Mouse (Mus musculus): ENCODE data around the gene Cryzl2. TPM values are rescaled to one million over a fixed set of nuclear protein-coding genes. Genes with fewer than 3 reads are reported as not detected.
A peak's percentile ranks its signal among the peaks of the same experiment; 100 is the strongest.

Cryzl2 gene
- polyA plus RNA-seq, 1 experiment, result 13.8 TPM

DNA sequence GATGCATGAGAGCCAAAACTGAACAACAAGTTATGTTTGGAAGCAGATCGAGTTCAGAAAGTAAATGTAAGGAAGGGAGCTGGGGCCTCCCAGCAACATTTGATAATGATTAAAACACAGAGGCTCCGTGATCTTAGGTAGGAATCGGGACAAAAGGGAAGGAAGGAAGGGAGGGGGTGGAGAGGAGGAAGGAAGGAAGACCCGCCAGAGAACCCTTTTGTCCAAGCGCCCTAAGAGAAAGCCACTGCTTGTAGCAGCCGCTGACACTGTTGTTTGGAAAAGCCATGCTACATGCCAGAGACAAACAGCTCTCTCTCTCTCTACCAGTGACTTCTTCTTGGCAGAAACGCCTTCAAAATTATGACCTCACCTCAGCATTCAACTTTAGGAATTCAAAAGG, 40.5 kb upstream of the Cryzl2 start:
- H3K27ac ChIP-seq (ENCODE audit: insufficient read depth, low read length), result peak overlapping the region; percentile 94
- H3K4me3 ChIP-seq (ENCODE audit: insufficient read depth, low read length), result no peak overlapping the region
- no peak for TF ChIP-seq CTCF (IDR thresholded peaks at IDR 0.05; ENCODE audit: extremely low read depth, insufficient read depth, low read length)
- no peak for TF ChIP-seq POLR2A (IDR thresholded peaks at IDR 0.05; ENCODE audit: extremely low read depth, insufficient read depth, low read length)
- peaks cover 6% of the 10 kb centered on the region for H3K4me1 ChIP-seq (ENCODE audit: control insufficient read depth, insufficient read depth, low read length)

DNA sequence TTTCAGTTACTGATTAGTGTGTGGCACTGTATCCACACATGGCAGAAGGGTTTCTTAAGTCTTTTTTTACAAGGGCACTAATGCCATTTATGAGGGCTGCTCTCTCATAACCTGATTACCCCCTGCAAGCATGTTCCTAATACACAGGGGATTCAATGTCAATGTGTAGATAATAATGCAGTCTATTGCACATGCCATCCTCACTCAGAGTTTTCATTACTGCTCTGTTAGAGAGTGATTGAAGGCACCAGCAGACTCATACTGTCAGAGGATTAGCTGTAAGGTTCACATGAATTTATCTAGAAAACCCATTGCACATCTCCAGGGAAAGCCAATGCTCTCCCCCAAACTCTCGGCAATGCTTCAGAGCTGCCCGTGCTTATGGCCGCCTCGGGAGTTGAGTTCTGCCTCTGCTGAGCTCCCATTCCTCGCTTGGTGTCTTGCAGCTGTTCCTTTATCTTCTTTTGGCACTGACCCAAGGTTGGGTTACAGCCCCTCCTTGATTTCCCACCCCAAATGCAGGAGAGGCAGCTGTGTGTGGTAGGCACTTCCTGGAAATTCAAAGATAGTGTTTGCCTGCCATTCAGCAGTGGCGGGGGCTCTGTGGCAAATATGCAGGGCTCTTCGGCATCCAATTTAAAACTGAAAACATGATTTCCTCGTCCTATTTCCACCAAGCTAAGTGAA, 32.5 kb upstream of the Cryzl2 start:
- Histone ChIP-seq H3K4me1 (ENCODE audit: control insufficient read depth, insufficient read depth, low read length) (no peaks in the 10 kb centered on the region; the same call in 1 of the 2 replicates), H3K27ac (ENCODE audit: insufficient read depth, low read length) (no peak overlapping the region), H3K4me3 (ENCODE audit: insufficient read depth, low read length) (no peak overlapping the region)
- TF ChIP-seq POLR2A (IDR thresholded peaks at IDR 0.05; ENCODE audit: extremely low read depth, insufficient read depth, low read length), result no peak
- no peak for TF ChIP-seq CTCF (IDR thresholded peaks at IDR 0.05; ENCODE audit: extremely low read depth, insufficient read depth, low read length)

DNA sequence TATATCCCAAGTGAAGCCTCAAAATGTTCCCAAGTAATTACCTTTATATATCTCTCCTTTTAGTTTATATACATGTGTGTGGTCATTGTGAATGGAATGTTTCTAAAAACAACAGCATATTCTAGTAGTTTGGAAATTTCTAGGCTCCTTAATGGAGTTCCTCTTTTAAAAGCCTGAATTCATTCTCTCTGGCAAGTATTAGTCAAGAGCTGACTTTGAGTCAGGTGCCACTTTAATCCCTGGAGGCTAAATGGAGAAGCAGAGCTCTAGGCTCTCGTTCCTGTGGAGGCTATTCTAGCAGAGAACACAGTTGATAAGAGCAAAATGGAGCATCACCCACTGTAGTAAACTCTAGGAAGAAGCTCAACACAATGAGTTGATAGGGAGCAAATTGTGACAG, 31.4 kb upstream of the Cryzl2 start:
- H3K4me1 ChIP-seq (ENCODE audit: control insufficient read depth, insufficient read depth, low read length), result no peaks in the 10 kb centered on the region; the same call in 1 of the 2 replicates
- 0 out of 2 replicates have a peak overlapping the region, but pooled peaks have one; percentile 7 for H3K27ac ChIP-seq (ENCODE audit: insufficient read depth, low read length)
- H3K4me3 ChIP-seq (ENCODE audit: insufficient read depth, low read length), result no peak overlapping the region
- TF ChIP-seq POLR2A (IDR thresholded peaks at IDR 0.05; ENCODE audit: extremely low read depth, insufficient read depth, low read length) (no peak), CTCF (IDR thresholded peaks at IDR 0.05; ENCODE audit: extremely low read depth, insufficient read depth, low read length) (no peak)

DNA sequence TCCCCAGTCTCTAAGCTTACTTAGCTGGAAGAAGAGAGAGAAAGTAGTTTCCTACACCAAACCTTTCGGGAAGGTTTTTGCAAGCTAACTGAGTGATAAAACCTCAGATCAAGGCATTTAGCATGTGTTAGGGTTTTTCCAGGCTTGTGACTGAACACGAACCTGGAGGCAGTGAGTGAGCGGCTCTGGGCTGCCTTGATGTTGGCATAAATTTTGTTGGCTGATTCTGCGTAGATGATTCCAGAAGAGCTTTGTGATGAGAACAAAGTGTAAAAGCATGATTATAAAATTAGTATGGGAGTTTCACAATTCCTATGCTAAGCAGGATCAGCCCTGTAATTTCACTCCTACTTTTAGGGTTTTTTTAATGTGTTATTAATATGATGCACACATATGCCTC, 30.8 kb upstream of the Cryzl2 start:
- H3K27ac ChIP-seq (ENCODE audit: insufficient read depth, low read length), result 0 out of 2 replicates have a peak overlapping the region, but pooled peaks have one; percentile 7
- TF ChIP-seq CTCF (IDR thresholded peaks at IDR 0.05; ENCODE audit: extremely low read depth, insufficient read depth, low read length) (no peak), POLR2A (IDR thresholded peaks at IDR 0.05; ENCODE audit: extremely low read depth, insufficient read depth, low read length) (no peak)
- no peak overlapping the region for H3K4me3 ChIP-seq (ENCODE audit: insufficient read depth, low read length)
- H3K4me1 ChIP-seq (ENCODE audit: control insufficient read depth, insufficient read depth, low read length), result no peaks in the 10 kb centered on the region; the same call in 1 of the 2 replicates

DNA sequence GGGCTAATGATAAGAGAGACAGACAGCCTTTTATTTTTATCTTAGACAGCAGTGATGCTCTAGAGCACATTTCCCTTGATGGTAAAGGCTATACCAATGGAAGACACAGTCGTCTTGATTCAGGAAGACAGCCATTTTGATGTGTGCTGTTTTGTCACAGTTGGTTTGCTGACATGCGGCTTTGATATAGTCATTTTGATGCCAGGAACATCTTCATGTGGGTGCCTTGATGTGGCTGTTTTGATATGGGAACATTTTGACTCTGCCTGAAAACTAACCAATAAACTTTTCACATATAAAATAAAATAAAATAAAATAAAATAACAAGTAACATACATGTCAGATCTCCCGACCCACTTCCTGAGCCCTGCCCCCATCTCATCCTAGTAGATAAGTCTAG, 30.0 kb upstream of the Cryzl2 start:
- no peak for TF ChIP-seq POLR2A (IDR thresholded peaks at IDR 0.05; ENCODE audit: extremely low read depth, insufficient read depth, low read length)
- TF ChIP-seq CTCF (IDR thresholded peaks at IDR 0.05; ENCODE audit: extremely low read depth, insufficient read depth, low read length), result no peak
- H3K4me1 ChIP-seq (ENCODE audit: control insufficient read depth, insufficient read depth, low read length), result no peaks in the 10 kb centered on the region; the same call in 1 of the 2 replicates
- no peak overlapping the region for H3K4me3 ChIP-seq (ENCODE audit: insufficient read depth, low read length)
- no peak overlapping the region for H3K27ac ChIP-seq (ENCODE audit: insufficient read depth, low read length)

DNA sequence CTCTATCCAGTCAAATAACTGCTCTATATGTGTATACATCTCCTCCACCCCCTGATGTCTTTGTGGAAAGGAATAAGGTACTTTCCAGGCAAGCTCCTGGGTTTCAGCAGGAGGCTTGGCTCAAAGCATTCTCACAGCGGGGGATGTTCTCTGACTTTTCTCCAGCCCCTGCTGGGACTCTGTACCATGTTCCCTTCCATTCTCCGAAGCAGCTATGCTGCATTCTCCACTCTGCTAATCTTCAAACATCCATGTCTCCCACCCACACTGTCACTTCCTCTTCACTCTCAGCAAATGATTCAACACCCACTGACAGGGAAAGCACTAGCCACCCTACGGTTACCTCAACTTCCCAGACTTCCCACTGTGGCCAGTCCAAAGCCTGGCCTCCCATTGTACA, 25.1 kb upstream of the Cryzl2 start:
- H3K4me3 ChIP-seq (ENCODE audit: insufficient read depth, low read length), result no peak overlapping the region
- H3K27ac ChIP-seq (ENCODE audit: insufficient read depth, low read length), result no peak overlapping the region
- no peaks in the 10 kb centered on the region for H3K4me1 ChIP-seq (ENCODE audit: control insufficient read depth, insufficient read depth, low read length)
- TF ChIP-seq POLR2A (IDR thresholded peaks at IDR 0.05; ENCODE audit: extremely low read depth, insufficient read depth, low read length) (no peak), CTCF (IDR thresholded peaks at IDR 0.05; ENCODE audit: extremely low read depth, insufficient read depth, low read length) (no peak)

DNA sequence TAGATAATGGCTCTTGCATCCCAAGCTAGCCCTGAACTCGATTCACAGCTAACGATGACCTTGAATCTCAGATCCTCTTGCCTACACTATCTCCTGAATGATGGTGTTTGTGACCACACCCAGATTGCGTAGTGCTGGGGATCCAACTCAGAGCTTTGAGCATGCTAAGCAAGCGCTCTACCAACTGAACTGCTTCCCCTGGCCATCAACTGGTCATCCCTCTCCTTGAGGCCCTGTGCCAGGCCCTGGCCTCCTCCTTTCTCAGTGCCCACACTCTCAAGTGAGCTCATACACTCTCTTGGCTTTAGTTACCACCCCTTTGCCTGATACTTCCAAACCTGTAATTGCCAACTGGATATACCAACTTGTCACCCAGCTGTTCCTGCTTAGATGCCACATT, 24.0 kb upstream of the Cryzl2 start:
- no peak for TF ChIP-seq POLR2A (IDR thresholded peaks at IDR 0.05; ENCODE audit: extremely low read depth, insufficient read depth, low read length)
- TF ChIP-seq CTCF (IDR thresholded peaks at IDR 0.05; ENCODE audit: extremely low read depth, insufficient read depth, low read length), result no peak
- Histone ChIP-seq H3K4me1 (ENCODE audit: control insufficient read depth, insufficient read depth, low read length) (no peaks in the 10 kb centered on the region), H3K27ac (ENCODE audit: insufficient read depth, low read length) (no peak overlapping the region), H3K4me3 (ENCODE audit: insufficient read depth, low read length) (no peak overlapping the region)

DNA sequence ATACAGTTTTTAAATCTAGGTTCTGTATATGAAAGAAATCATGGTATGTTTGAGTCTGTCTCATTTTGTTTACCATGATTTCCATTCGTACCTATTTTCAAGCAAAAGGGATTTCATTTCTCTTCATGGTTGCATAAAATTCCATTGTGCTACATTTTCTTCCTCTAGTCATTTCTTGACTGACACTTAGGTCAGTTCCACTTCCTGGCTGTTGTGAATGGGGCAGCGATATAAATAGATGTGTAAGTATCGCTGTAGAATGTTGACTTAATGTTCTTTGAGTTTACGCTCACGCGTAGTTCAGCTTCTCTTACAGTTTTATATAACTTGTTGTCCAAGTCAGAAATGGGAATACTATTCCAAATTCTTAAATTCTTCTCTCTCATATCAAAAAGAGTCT, 22.5 kb upstream of the Cryzl2 start:
- no peak overlapping the region for H3K4me3 ChIP-seq (ENCODE audit: insufficient read depth, low read length)
- TF ChIP-seq POLR2A (IDR thresholded peaks at IDR 0.05; ENCODE audit: extremely low read depth, insufficient read depth, low read length), result no peak
- TF ChIP-seq CTCF (IDR thresholded peaks at IDR 0.05; ENCODE audit: extremely low read depth, insufficient read depth, low read length), result no peak
- no peak overlapping the region for H3K27ac ChIP-seq (ENCODE audit: insufficient read depth, low read length)

DNA sequence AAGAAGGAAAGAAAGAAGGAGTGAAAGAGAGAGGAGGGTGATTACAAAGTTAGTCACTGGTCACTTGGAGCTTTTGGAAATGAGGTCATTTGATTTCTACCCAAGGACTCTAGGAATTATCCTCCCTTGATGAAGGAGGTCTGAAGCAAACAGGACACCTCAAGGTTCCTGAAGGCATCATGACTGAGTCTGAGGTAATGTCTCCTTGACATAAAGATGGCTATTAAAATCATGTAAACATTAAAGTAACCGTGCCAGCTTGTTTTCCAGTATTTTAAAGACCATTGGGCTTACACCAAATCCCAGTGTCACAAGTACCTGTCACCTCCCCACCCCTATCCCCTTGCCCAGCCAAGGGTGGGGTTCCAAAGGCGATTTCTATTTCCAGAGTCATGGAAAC, 20.1 kb upstream of the Cryzl2 start:
- Histone ChIP-seq H3K4me1 (ENCODE audit: control insufficient read depth, insufficient read depth, low read length) (no peaks in the 10 kb centered on the region; the same call in 1 of the 2 replicates), H3K4me3 (ENCODE audit: insufficient read depth, low read length) (no peak overlapping the region), H3K27ac (ENCODE audit: insufficient read depth, low read length) (no peak overlapping the region)
- TF ChIP-seq CTCF (IDR thresholded peaks at IDR 0.05; ENCODE audit: extremely low read depth, insufficient read depth, low read length) (no peak), POLR2A (IDR thresholded peaks at IDR 0.05; ENCODE audit: extremely low read depth, insufficient read depth, low read length) (no peak)

More for the DNA sequence above, 22.5 kb upstream of the Cryzl2 start:
- no peaks in the 10 kb centered on the region for H3K4me1 ChIP-seq (ENCODE audit: control insufficient read depth, insufficient read depth, low read length)

DNA sequence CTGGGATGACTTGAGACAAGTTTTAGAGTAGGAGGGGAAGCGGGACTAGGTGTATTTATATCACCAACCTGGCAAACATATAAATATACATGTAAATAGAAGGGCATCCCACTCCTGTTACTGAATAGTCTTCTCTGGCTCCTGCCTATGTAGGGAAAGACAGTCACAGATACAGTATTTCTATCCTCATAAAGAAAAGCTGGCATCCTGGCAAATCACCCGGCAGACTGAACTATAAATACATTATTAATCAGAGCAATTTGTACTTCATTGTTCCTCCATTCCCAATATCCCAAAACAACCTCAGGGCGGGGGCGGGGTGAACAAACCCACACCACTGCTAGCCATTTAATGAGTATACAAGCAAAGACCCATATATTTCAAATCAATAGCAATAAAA, 19.3 kb upstream of the Cryzl2 start:
- no peak overlapping the region for H3K4me3 ChIP-seq (ENCODE audit: insufficient read depth, low read length)
- H3K4me1 ChIP-seq (ENCODE audit: control insufficient read depth, insufficient read depth, low read length), result no peaks in the 10 kb centered on the region; the same call in 1 of the 2 replicates
- H3K27ac ChIP-seq (ENCODE audit: insufficient read depth, low read length), result no peak overlapping the region
- TF ChIP-seq CTCF (IDR thresholded peaks at IDR 0.05; ENCODE audit: extremely low read depth, insufficient read depth, low read length) (no peak), POLR2A (IDR thresholded peaks at IDR 0.05; ENCODE audit: extremely low read depth, insufficient read depth, low read length) (no peak)

All from cortical plate, adult 2 months (tissue).